Mouse (Mus musculus): ENCODE data around the gene Smtnl1.

DNA sequence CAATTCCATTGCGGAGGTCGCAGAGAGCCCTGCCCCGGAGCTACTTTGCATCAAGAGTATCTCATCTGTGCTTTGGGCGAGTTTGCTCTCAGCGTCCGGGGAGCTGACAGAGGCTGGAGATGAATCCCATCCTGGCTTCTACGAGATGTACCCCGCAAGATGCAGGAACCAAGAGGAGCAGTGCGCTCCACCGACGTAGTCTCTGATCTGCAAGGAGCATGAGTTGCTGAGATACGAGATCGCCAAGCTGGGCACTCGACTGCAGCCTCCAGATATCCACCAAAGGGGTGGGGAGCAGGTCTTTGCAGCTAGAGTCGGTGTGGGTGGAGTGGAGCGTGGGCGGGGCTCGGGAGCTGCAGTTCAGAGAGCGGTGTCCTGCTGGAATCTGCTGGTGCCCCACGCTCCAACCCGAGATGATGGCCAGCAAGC is 23.9 kb downstream of the Smtnl1 start, which contains the start of gene Ube2l6:
- TF ChIP-seq CTCF (IDR thresholded peaks at IDR 0.05 in 2 of 3, conservative IDR thresholded peaks at IDR 0.05 in 1 of 3; ENCODE audit: control insufficient read depth in 1 of 3, insufficient read depth in 1 of 3, low read depth in 2 of 3, low read length in 3 of 3, poor library complexity in 1 of 3, severe bottlenecking in 1 of 3): no peak
- TF ChIP-seq CHD2 (IDR thresholded peaks at IDR 0.05; ENCODE audit: low read length): no peak
- TF ChIP-seq RCOR1 (IDR thresholded peaks at IDR 0.05; ENCODE audit: low read depth, low read length): no peak

All from MEL (cell line).